Mouse (Mus musculus): ENCODE measurements around the gene Gpr33. TPM values are rescaled to one million over a fixed set of nuclear protein-coding genes. Genes with fewer than 3 reads are reported as not detected.

The Gpr33 gene
- polyA plus RNA-seq, 1 experiment = not detected

DNA sequence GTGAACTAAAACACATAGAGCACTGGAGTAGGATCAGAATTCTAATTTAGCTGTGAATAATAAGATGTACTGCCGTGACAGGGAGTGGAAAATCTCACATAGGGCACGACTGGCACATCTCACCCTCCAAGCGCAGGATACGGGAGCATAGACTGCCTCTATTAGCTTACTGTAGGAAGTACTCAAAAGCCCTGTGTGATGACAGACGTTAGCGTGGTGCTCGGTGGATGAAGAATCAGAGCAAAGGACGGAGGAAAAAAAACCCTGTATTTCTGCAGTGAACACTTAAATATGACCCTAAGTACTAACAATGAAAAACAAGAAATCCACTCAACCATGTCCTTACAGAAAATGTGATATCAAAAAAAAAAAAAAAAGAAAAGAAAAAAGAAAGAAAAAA is 15.7 kb downstream of the Gpr33 start:
- Histone ChIP-seq H3K27ac (ENCODE audit: insufficient read depth, low read length) (no peak overlapping the region), H3K4me3 (ENCODE audit: insufficient read depth, low read length) (no peak overlapping the region), H3K4me1 (ENCODE audit: control insufficient read depth, insufficient read depth, low read length) (no peaks in the 10 kb centered on the region)
- TF ChIP-seq POLR2A (IDR thresholded peaks at IDR 0.05; ENCODE audit: low read depth, low read length) = no peak
- TF ChIP-seq CTCF (IDR thresholded peaks at IDR 0.05; ENCODE audit: borderline replicate concordance, insufficient read depth, low read length) = no peak

DNA sequence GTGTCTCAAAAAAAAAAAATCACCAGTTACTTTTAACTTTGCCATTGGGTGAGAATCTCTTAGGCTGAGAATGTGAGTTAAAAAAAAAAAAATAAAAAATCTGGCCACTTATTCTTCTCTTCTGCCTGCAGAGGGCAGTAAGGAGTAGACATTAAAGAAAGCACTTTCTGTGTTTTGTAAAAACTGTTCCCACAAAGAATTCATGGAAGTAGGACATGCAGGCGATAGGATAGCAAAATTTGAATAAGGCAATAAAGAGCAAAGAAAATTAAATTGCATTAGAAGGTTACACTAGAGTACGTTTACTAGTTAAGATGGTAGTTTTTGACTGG is 17.3 kb downstream of the Gpr33 start:
- H3K4me1 ChIP-seq (ENCODE audit: control insufficient read depth, insufficient read depth, low read length) = no peaks in the 10 kb centered on the region
- no peak overlapping the region for H3K4me3 ChIP-seq (ENCODE audit: insufficient read depth, low read length)
- TF ChIP-seq CTCF (IDR thresholded peaks at IDR 0.05; ENCODE audit: borderline replicate concordance, insufficient read depth, low read length) (no peak), POLR2A (IDR thresholded peaks at IDR 0.05; ENCODE audit: low read depth, low read length) (no peak)
- no peak overlapping the region for H3K27ac ChIP-seq (ENCODE audit: insufficient read depth, low read length)

DNA sequence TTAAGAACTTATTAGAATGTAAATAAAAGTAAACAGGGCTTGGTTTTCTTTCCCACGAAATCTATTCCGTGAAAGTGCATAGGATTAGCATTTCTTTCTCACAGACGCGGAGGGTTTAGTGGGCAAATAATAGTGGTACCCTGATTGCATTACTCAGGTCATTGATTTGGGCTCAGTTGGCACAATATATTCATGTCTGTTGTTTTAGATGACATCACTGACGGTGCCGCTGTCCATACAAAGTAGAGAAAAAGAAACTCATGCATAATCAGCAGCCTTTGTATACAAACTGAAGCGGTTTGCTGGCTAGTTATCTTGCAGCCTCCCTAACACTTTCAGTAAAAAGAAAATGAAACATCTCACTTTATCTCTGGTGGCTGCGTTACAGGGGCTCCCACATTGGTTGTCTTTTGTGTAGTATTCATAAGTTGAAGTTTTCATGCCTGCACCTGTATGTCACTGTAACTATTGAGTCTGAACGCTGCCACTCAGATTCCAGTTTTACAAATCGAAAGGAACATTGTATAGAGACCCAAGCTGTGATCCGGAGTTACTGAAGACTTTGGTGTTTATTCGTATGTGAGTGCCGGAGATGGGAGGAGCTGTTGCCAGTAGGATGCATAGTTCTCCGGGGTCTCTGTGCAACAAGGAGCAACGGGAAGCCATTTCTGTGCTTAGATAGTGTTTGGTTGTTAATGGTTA is 17.8 kb downstream of the Gpr33 start:
- no peaks in the 10 kb centered on the region for H3K4me1 ChIP-seq (ENCODE audit: control insufficient read depth, insufficient read depth, low read length)
- H3K4me3 ChIP-seq (ENCODE audit: insufficient read depth, low read length) = no peak overlapping the region
- TF ChIP-seq POLR2A (IDR thresholded peaks at IDR 0.05; ENCODE audit: low read depth, low read length) = no peak
- no peak for TF ChIP-seq CTCF (IDR thresholded peaks at IDR 0.05; ENCODE audit: borderline replicate concordance, insufficient read depth, low read length)
- H3K27ac ChIP-seq (ENCODE audit: insufficient read depth, low read length) = no peak overlapping the region

DNA sequence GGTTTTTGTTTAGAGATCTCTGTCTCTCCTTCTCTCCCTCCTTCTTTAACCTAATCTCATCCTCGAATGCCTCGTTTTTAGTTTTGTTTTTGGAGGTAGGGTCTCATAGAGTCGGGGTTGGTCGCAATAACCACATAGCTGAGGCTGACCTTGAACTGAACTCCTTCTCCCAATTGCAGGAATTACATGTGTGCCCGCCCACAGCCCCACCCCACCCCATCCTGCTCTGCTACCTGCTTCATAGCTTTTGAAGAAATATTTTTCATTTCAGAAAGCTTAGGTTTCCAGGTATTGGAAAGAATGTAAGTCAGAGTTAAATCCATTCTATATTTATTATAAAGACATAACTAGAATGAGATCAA is 21.2 kb downstream of the Gpr33 start:
- TF ChIP-seq POLR2A (IDR thresholded peaks at IDR 0.05; ENCODE audit: low read depth, low read length) (no peak), CTCF (IDR thresholded peaks at IDR 0.05; ENCODE audit: borderline replicate concordance, insufficient read depth, low read length) (no peak)
- no peak overlapping the region for H3K27ac ChIP-seq (ENCODE audit: insufficient read depth, low read length)
- H3K4me3 ChIP-seq (ENCODE audit: insufficient read depth, low read length) = peak overlapping the region; percentile 79; the same call in 1 of the 2 replicates
- H3K4me1 ChIP-seq (ENCODE audit: control insufficient read depth, insufficient read depth, low read length) = no peaks in the 10 kb centered on the region

DNA sequence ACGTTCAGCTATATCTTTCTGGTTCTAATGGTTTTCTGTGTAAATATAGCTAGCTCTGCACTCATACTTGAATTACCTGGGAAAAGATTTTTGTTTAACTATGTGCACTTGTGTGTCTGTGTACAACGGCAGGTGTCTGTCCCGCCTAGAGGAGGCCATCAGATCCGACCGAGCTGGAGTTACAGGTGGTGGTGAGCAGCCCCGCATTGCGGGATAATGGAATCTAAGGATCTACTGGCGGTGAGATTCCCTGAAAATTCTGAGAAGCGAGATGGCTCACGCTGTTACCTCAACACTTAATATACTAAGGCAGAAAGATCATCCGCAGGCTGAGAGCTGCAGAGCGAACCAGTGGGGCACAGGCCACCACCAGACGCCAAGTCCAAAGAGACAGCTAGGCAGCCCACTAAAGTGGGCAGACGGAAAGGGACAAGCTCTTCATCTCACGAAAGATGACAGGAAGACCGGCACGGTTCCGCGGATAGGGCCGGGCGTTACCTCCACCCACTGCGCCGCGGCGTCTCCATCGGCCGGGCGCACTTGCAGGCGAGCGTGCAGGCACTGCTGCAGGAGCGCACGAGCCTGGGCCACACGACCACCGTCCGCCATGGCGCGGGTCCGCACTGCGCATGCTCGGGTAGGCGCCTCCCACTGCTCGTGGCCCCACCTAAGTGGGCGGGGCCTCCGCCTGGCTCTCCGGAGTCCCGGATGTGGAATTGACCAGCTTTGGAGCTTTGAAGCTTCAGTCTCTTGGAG is 21.8 kb downstream of the Gpr33 start, which contains the start of gene Dtd2:
Gene Dtd2 (minus strand): TSS at position 625 of the 756 bp plus-strand sequence.
- no peak for TF ChIP-seq CTCF (IDR thresholded peaks at IDR 0.05; ENCODE audit: borderline replicate concordance, insufficient read depth, low read length)
- TF ChIP-seq POLR2A (IDR thresholded peaks at IDR 0.05; ENCODE audit: low read depth, low read length) = peak; percentile 99
- Histone ChIP-seq H3K27ac (ENCODE audit: insufficient read depth, low read length) (no peak within 1 kb of the TSS), H3K4me3 (ENCODE audit: insufficient read depth, low read length) (peak within 1 kb of the TSS; percentile 79), H3K4me1 (ENCODE audit: control insufficient read depth, insufficient read depth, low read length) (no peaks in the 10 kb centered on the region)

DNA sequence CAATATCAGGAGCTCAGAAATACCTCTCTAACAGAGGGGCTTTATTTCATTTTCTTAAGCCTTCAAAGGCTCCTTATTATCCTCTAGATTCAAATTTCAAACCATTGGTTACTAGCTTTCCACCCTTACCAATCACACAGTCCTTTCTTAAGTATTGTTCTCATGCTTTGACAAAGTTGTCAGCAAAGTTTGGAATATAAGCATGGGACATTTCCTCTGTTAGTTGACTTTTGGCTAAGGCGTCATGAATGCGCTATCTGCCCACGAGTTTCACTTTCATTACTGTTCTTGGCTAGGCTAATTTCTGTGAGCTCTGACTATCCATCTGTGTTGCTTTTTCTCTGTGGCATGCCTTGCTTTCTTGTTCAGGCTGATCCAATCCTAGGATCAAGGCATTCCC is 25.1 kb downstream of the Gpr33 start:
- 0 out of 2 replicates have a peak, but pooled peaks cover 3% of the 10 kb centered on the region for H3K4me1 ChIP-seq (ENCODE audit: control insufficient read depth, insufficient read depth, low read length)

DNA sequence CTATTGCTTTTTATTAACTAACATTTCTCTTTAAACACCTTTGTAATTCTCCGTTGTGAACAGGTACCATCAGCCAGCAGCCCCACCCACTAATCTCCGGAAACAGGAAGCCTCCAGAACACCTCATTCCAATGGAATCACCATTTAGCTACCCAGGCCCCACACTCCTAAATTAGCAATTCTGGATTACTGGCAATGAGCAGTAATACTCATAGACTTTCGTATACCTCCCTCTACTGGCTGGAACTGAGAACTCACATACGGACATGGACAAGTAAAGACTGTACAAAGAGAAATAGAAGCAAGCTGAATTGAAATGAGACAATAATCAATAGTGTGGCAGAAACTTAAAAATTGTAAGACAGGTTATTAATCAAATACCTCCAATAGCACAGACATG is 26.3 kb downstream of the Gpr33 start:
- Histone ChIP-seq H3K4me3 (ENCODE audit: insufficient read depth, low read length) (no peak overlapping the region), H3K27ac (ENCODE audit: insufficient read depth, low read length) (no peak overlapping the region), H3K4me1 (ENCODE audit: control insufficient read depth, insufficient read depth, low read length) (0 out of 2 replicates have a peak, but pooled peaks cover 3% of the 10 kb centered on the region)
- no peak for TF ChIP-seq CTCF (IDR thresholded peaks at IDR 0.05; ENCODE audit: borderline replicate concordance, insufficient read depth, low read length)
- no peak for TF ChIP-seq POLR2A (IDR thresholded peaks at IDR 0.05; ENCODE audit: low read depth, low read length)

More for the DNA sequence above, 25.1 kb downstream of the Gpr33 start:
- TF ChIP-seq CTCF (IDR thresholded peaks at IDR 0.05; ENCODE audit: borderline replicate concordance, insufficient read depth, low read length) (no peak), POLR2A (IDR thresholded peaks at IDR 0.05; ENCODE audit: low read depth, low read length) (no peak)
- Histone ChIP-seq H3K4me3 (ENCODE audit: insufficient read depth, low read length) (no peak overlapping the region), H3K27ac (ENCODE audit: insufficient read depth, low read length) (no peak overlapping the region)

DNA sequence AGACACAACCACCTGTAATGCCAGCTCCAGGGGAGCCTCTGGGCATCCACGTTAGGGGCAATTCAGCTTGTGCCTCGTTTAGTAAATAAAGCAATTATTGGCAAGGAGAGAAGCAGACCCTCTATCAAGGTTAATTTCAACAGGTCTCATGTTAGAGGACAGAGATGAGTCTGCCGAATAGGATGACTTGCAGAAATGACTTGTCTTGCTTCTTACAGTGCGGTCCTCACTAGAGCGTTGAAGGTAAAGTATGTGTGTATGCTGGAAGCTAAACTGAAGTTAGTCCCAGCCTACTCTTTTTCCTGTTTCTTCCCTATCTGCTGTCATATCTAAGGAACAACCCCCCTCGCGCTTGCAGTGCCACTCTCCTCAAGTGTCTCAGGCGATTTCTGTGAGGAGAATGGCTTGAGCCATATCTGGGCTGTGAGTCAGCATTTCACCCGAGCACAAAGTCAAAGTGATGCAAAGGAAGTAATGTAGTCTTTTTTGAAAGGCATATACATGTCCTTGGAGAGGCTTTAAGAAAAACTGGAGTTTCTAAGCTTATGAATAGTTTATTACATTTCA is 29.4 kb downstream of the Gpr33 start:
- TF ChIP-seq CTCF (IDR thresholded peaks at IDR 0.05; ENCODE audit: borderline replicate concordance, insufficient read depth, low read length) (no peak), POLR2A (IDR thresholded peaks at IDR 0.05; ENCODE audit: low read depth, low read length) (no peak)
- 0 out of 2 replicates have a peak, but pooled peaks cover 3% of the 10 kb centered on the region for H3K4me1 ChIP-seq (ENCODE audit: control insufficient read depth, insufficient read depth, low read length)
- no peak overlapping the region for H3K4me3 ChIP-seq (ENCODE audit: insufficient read depth, low read length)
- H3K27ac ChIP-seq (ENCODE audit: insufficient read depth, low read length) = no peak overlapping the region

DNA sequence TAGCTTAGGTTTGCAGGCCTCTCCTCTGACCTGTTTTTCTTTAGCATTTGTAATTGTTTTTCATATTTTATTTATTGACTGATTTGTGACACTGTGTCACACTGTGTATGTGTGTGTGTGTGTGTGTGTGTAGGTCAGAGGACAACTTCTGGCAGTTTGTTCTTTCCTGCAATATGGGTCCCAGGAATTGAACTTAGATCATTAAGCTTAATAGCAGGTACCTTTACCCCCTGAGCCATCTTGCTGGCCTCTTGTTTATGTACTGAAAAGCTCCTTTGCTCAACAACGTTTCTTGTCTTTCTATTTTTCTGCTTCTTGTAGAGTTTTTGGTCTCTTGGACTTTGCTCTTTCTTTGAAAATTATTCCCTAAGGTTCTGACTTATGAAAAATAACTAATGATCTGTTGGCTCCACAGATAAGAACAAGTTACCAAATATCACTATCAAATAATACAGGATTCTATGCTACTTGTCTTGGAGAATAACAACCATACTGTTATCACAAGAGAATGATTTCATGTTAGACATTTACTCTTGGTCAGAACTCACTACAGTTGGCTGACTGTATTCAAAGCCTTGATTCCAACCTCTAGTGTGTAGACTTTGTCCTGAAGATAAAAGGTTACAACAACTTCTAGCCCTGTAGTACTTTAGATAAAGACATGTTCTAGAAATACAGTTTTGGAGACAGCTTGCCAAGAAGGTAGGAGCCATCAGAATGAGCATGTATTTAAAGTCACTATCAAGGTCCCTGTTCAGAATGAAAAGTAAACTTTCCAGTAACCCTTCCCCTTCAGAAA is 31.9 kb downstream of the Gpr33 start:
- no peak for TF ChIP-seq CTCF (IDR thresholded peaks at IDR 0.05; ENCODE audit: borderline replicate concordance, insufficient read depth, low read length)
- no peak for TF ChIP-seq POLR2A (IDR thresholded peaks at IDR 0.05; ENCODE audit: low read depth, low read length)
- Histone ChIP-seq H3K4me1 (ENCODE audit: control insufficient read depth, insufficient read depth, low read length) (0 out of 2 replicates have a peak, but pooled peaks cover 3% of the 10 kb centered on the region), H3K27ac (ENCODE audit: insufficient read depth, low read length) (no peak overlapping the region), H3K4me3 (ENCODE audit: insufficient read depth, low read length) (no peak overlapping the region)

Data from embryonic fibroblast, embryonic 13.5 days (primary cell).